Mouse (Mus musculus): ENCODE measurements at regions not wholly inside any gene's neighbourhood (a gene's known extent, or its start where the extent isn't known, plus 50 kb on each side); places are given as distances from the start of the nearest gene placed in this dataset.

GRCm38 (mm10) chr3:28183061-28183762 lies 79.8 kb upstream of the Tnik start:
- Histone ChIP-seq H3K27me3 (ENCODE audit: control insufficient read depth, insufficient read depth, low read length) (no peaks in the 10 kb centered on the region; the same call in 1 of the 2 replicates), H3K9ac (ENCODE audit: low read length) (no peak overlapping the region), H3K4me1 (ENCODE audit: control insufficient read depth, insufficient read depth, low read length) (no peaks in the 10 kb centered on the region), H3K4me2 (ENCODE audit: low read depth, low read length) (no peak overlapping the region), H3K27ac (ENCODE audit: low read length) (no peak overlapping the region), H3K4me3 (ENCODE audit: low read length) (no peak overlapping the region), H3K9me3 (replicated peaks; ENCODE audit: control insufficient read depth, low read length) (no peaks in the 10 kb centered on the region), H3K36me3 (ENCODE audit: control insufficient read depth, insufficient read depth) (no peaks in the 10 kb centered on the region)
- no peak for ATAC-seq (replicated peaks; ENCODE audit: extremely low read depth, insufficient read depth, low FRiP score)
- 74% methylated on average over 5 of the region's 5 CpGs for WGBS

GRCm38 (mm10) chr3:28185518-28185917 lies 77.5 kb upstream of the Tnik start:
- Histone ChIP-seq H3K9ac (ENCODE audit: low read length) (no peak overlapping the region), H3K9me3 (replicated peaks; ENCODE audit: control insufficient read depth, low read length) (no peaks in the 10 kb centered on the region), H3K27ac (ENCODE audit: low read length) (no peak overlapping the region), H3K27me3 (ENCODE audit: control insufficient read depth, insufficient read depth, low read length) (no peaks in the 10 kb centered on the region; the same call in 1 of the 2 replicates), H3K4me3 (ENCODE audit: low read length) (no peak overlapping the region), H3K4me2 (ENCODE audit: low read depth, low read length) (no peak overlapping the region), H3K36me3 (ENCODE audit: control insufficient read depth, insufficient read depth) (no peaks in the 10 kb centered on the region), H3K4me1 (ENCODE audit: control insufficient read depth, insufficient read depth, low read length) (peaks cover 6% of the 10 kb centered on the region)
- 47% methylated on average over 1 of the region's 1 CpGs for WGBS
- ATAC-seq (replicated peaks; ENCODE audit: extremely low read depth, insufficient read depth, low FRiP score): no peak

GRCm38 (mm10) chr3:28185918-28186317 lies 77.1 kb upstream of the Tnik start:
- Histone ChIP-seq H3K27me3 (ENCODE audit: control insufficient read depth, insufficient read depth, low read length) (no peaks in the 10 kb centered on the region; the same call in 1 of the 2 replicates), H3K4me2 (ENCODE audit: low read depth, low read length) (no peak overlapping the region), H3K4me3 (ENCODE audit: low read length) (no peak overlapping the region), H3K36me3 (ENCODE audit: control insufficient read depth, insufficient read depth) (no peaks in the 10 kb centered on the region), H3K27ac (ENCODE audit: low read length) (no peak overlapping the region), H3K4me1 (ENCODE audit: control insufficient read depth, insufficient read depth, low read length) (peaks cover 6% of the 10 kb centered on the region), H3K9ac (ENCODE audit: low read length) (no peak overlapping the region), H3K9me3 (replicated peaks; ENCODE audit: control insufficient read depth, low read length) (no peaks in the 10 kb centered on the region)
- WGBS: 46% methylated on average over 2 of the region's 2 CpGs
- no peak for ATAC-seq (replicated peaks; ENCODE audit: extremely low read depth, insufficient read depth, low FRiP score)

GRCm38 (mm10) chr3:28189371-28189770 lies 73.6 kb upstream of the Tnik start:
- H3K4me3 ChIP-seq (ENCODE audit: low read length): no peak overlapping the region
- peaks cover 6% of the 10 kb centered on the region for H3K4me1 ChIP-seq (ENCODE audit: control insufficient read depth, insufficient read depth, low read length)
- no peaks in the 10 kb centered on the region; the same call in 1 of the 2 replicates for H3K27me3 ChIP-seq (ENCODE audit: control insufficient read depth, insufficient read depth, low read length)
- no peak overlapping the region for H3K27ac ChIP-seq (ENCODE audit: low read length)
- H3K4me2 ChIP-seq (ENCODE audit: low read depth, low read length): no peak overlapping the region
- 57% methylated on average over 2 of the region's 2 CpGs for WGBS
- H3K36me3 ChIP-seq (ENCODE audit: control insufficient read depth, insufficient read depth): no peaks in the 10 kb centered on the region
- no peak for ATAC-seq (replicated peaks; ENCODE audit: extremely low read depth, insufficient read depth, low FRiP score)
- no peak overlapping the region for H3K9ac ChIP-seq (ENCODE audit: low read length)
- no peaks in the 10 kb centered on the region for H3K9me3 ChIP-seq (replicated peaks; ENCODE audit: control insufficient read depth, low read length)

GRCm38 (mm10) chr3:28190243-28190642 lies 72.8 kb upstream of the Tnik start:
- H3K36me3 ChIP-seq (ENCODE audit: control insufficient read depth, insufficient read depth): no peaks in the 10 kb centered on the region
- H3K4me3 ChIP-seq (ENCODE audit: low read length): no peak overlapping the region
- no peaks in the 10 kb centered on the region; the same call in 1 of the 2 replicates for H3K27me3 ChIP-seq (ENCODE audit: control insufficient read depth, insufficient read depth, low read length)
- H3K9ac ChIP-seq (ENCODE audit: low read length): no peak overlapping the region
- no peak overlapping the region for H3K27ac ChIP-seq (ENCODE audit: low read length)
- H3K4me1 ChIP-seq (ENCODE audit: control insufficient read depth, insufficient read depth, low read length): peaks cover 6% of the 10 kb centered on the region
- H3K9me3 ChIP-seq (replicated peaks; ENCODE audit: control insufficient read depth, low read length): no peaks in the 10 kb centered on the region
- 38% methylated on average over 6 of the region's 6 CpGs for WGBS
- peak; percentile 58 for ATAC-seq (replicated peaks; ENCODE audit: extremely low read depth, insufficient read depth, low FRiP score)
- no peak overlapping the region for H3K4me2 ChIP-seq (ENCODE audit: low read depth, low read length)

- H3K36me3 ChIP-seq (ENCODE audit: control insufficient read depth, insufficient read depth): no peaks in the 10 kb centered on the region
- H3K4me2 ChIP-seq (ENCODE audit: low read depth, low read length): no peak overlapping the region
- H3K4me1 ChIP-seq (ENCODE audit: control insufficient read depth, insufficient read depth, low read length): peaks cover 6% of the 10 kb centered on the region; the same call in 1 of the 2 replicates
- H3K27me3 ChIP-seq (ENCODE audit: control insufficient read depth, insufficient read depth, low read length): no peaks in the 10 kb centered on the region
- no peak overlapping the region for H3K27ac ChIP-seq (ENCODE audit: low read length)
- ATAC-seq (replicated peaks; ENCODE audit: extremely low read depth, insufficient read depth, low FRiP score): no peak
- H3K9me3 ChIP-seq (replicated peaks; ENCODE audit: control insufficient read depth, low read length): no peaks in the 10 kb centered on the region; the same call in 1 of the 2 replicates
- H3K4me3 ChIP-seq (ENCODE audit: low read length): no peak overlapping the region
- 35% methylated on average over 4 of the region's 4 CpGs for WGBS
- no peak overlapping the region for H3K9ac ChIP-seq (ENCODE audit: low read length)
Observed at GRCm38 (mm10) chr3:28194388-28194970, 68.5 kb upstream of the Tnik start.

- H3K9ac ChIP-seq (ENCODE audit: low read length): no peak overlapping the region
- H3K27ac ChIP-seq (ENCODE audit: low read length): no peak overlapping the region
- no peak overlapping the region for H3K4me3 ChIP-seq (ENCODE audit: low read length)
- H3K36me3 ChIP-seq (ENCODE audit: control insufficient read depth, insufficient read depth): no peaks in the 10 kb centered on the region
- H3K9me3 ChIP-seq (replicated peaks; ENCODE audit: control insufficient read depth, low read length): no peaks in the 10 kb centered on the region; the same call in 1 of the 2 replicates
- H3K4me1 ChIP-seq (ENCODE audit: control insufficient read depth, insufficient read depth, low read length): no peaks in the 10 kb centered on the region
- H3K4me2 ChIP-seq (ENCODE audit: low read depth, low read length): no peak overlapping the region
- ATAC-seq (replicated peaks; ENCODE audit: extremely low read depth, insufficient read depth, low FRiP score): no peak; the same call in 1 of the 2 replicates
- WGBS: 50% methylated on average over 1 of the region's 1 CpGs
- H3K27me3 ChIP-seq (ENCODE audit: control insufficient read depth, insufficient read depth, low read length): no peaks in the 10 kb centered on the region
Observed at GRCm38 (mm10) chr3:28196786-28197185, 66.2 kb upstream of the Tnik start.

- 70% methylated on average over 2 of the region's 2 CpGs for WGBS
- no peaks in the 10 kb centered on the region for H3K4me1 ChIP-seq (ENCODE audit: control insufficient read depth, insufficient read depth, low read length)
- H3K9ac ChIP-seq (ENCODE audit: low read length): no peak overlapping the region
- no peak overlapping the region for H3K27ac ChIP-seq (ENCODE audit: low read length)
- H3K9me3 ChIP-seq (replicated peaks; ENCODE audit: control insufficient read depth, low read length): no peaks in the 10 kb centered on the region
- H3K4me2 ChIP-seq (ENCODE audit: low read depth, low read length): no peak overlapping the region
- no peak overlapping the region for H3K4me3 ChIP-seq (ENCODE audit: low read length)
- H3K36me3 ChIP-seq (ENCODE audit: control insufficient read depth, insufficient read depth): no peaks in the 10 kb centered on the region
- no peaks in the 10 kb centered on the region for H3K27me3 ChIP-seq (ENCODE audit: control insufficient read depth, insufficient read depth, low read length)
- ATAC-seq (replicated peaks; ENCODE audit: extremely low read depth, insufficient read depth, low FRiP score): no peak
Observed at GRCm38 (mm10) chr3:28209304-28209703, 53.7 kb upstream of the Tnik start.
